Mouse (Mus musculus) erythroblast, adult 5-6 weeks (primary cell): ENCODE measurements around the gene Galm. TPM values are rescaled to one million over a fixed set of nuclear protein-coding genes. Genes with fewer than 3 reads are reported as not detected.
A peak's percentile ranks its signal among the peaks of the same experiment; 100 is the strongest.
"Not testable (repeated sequence)": the region's sequence is repeated elsewhere in the genome, so short reads cannot be mapped to it uniquely, and the experiment has no call there.

Experiments
- ATAC-seq: replicated peaks from 2 replicates; pipeline ENCODE4 v1.8.0; 2016; ENCODE audit warnings: moderate number of reproducible peaks, mild to moderate bottlenecking, moderate TSS enrichment, inconsistent platforms; ENCODE audit not compliant: poor library complexity, low FRiP score, severe bottlenecking
- total RNA-seq, 2 experiments: library from RNA; stranded (forward) in 1 of 2; stranded (reverse) in 1 of 2; fragments of 150-400 nt in 1 of 2; fragments of 200-764, 138-1000 nt in 1 of 2; gene quantifications; 2 replicates each; pipeline versions ENCODE4 v1.2.3 to v1.2.4; 2015 to 2017; ENCODE audit warnings: low replicate concordance in 2 of 2

Gene Galm
- total RNA-seq, 2 experiments from 2014 or later: 1.7 to 7.5 TPM

DNA sequence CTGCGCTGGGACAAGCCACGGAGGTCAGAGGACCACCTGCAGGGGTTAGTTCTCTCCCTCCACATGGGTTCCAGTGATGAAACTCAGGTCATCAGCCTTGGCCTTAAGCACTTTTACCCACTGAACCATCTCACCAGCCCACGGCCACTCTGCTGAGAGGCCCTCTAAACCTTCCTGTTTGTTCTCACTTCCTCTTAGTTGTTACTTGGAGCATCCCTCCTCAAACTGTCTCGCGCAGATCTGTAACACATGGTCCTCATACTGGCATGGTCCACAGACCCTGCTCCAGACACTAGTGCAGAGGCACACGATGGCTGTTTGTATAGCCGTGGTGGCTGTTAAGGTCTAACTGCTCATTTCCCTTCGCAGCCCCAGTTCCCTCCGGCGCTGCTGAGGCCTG lies 56.3 kb downstream of the Galm start:
- no peak for ATAC-seq

GRCm38 (mm10) chr17:80193075-80193474 lies 65.8 kb downstream of the Galm start:
- peak; percentile 35; the same call in 1 of the 2 replicates for ATAC-seq

- no peak for ATAC-seq
Measured at GRCm38 (mm10) chr17:80199160-80199778, 72.0 kb downstream of the Galm start.

GRCm38 (mm10) chr17:80205657-80206056 lies 78.4 kb downstream of the Galm start:
- ATAC-seq: no peak

- peak; percentile 66 for ATAC-seq
Measured at GRCm38 (mm10) chr17:80206301-80206670, 79.0 kb downstream of the Galm start.

DNA sequence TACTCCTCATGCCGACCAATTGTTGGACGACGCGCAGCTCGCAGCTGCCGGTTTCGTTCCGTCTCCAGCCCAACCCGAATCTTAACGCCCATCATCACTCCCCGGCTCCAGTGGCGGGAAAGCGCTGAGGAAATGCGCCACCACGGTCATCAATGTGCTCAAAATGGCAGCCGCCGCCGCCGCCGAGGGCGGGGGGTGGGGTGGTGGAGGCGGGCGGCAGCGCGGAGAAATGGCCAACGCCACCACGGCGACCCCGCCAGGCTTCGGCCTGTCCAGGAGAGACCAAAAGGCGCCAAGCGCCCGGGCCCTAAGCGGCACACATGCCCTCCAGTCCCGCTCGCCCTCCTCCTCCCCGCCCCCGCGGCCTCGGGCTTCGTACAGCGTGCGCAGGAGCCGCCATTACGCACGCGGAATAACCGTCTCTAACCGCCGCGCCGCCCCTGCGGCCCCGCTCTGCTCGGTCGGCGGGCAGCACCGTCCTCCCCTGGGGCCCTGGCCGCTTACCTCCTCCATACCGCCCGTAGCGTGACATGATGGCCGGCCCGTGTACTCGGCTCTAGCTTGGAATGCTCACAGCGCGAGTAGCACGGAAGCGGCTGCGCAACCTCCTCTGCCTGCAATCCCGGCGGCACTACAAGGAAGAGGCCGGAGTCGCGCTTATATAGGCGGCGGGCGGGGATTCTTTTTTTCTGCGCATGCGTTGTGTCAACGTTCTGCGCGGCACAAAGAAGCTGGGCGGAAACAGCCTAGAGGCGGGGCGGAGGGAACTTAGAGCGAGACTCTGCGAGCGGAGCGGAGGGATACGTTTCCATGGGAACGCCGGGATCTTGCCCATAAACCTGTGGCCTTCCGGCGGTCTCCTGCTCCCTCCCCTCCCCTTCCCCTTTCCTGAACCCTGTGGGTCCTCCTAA lies 79.7 kb downstream of the Galm start, which contains the start of the genes Srsf7 and Ttc39d:
Gene Srsf7 (minus strand): TSS at position 637 of the 911 bp plus-strand sequence.
Gene Ttc39d (plus strand): TSS at position 790 of the 911 bp plus-strand sequence.
- peak; percentile 92 for ATAC-seq

- not testable (repeated sequence) for ATAC-seq
Measured at GRCm38 (mm10) chr17:80213998-80214397, 86.7 kb downstream of the Galm start.

GRCm38 (mm10) chr17:80220131-80220530 lies 92.9 kb downstream of the Galm start:
- no peak for ATAC-seq

GRCm38 (mm10) chr17:80221202-80221601 lies 93.9 kb downstream of the Galm start:
- no peak for ATAC-seq

- ATAC-seq: no peak
Measured at GRCm38 (mm10) chr17:80221890-80222628, 94.8 kb downstream of the Galm start.

- ATAC-seq: peak; percentile 64
Measured at GRCm38 (mm10) chr17:80223829-80224228, 96.6 kb downstream of the Galm start.

DNA sequence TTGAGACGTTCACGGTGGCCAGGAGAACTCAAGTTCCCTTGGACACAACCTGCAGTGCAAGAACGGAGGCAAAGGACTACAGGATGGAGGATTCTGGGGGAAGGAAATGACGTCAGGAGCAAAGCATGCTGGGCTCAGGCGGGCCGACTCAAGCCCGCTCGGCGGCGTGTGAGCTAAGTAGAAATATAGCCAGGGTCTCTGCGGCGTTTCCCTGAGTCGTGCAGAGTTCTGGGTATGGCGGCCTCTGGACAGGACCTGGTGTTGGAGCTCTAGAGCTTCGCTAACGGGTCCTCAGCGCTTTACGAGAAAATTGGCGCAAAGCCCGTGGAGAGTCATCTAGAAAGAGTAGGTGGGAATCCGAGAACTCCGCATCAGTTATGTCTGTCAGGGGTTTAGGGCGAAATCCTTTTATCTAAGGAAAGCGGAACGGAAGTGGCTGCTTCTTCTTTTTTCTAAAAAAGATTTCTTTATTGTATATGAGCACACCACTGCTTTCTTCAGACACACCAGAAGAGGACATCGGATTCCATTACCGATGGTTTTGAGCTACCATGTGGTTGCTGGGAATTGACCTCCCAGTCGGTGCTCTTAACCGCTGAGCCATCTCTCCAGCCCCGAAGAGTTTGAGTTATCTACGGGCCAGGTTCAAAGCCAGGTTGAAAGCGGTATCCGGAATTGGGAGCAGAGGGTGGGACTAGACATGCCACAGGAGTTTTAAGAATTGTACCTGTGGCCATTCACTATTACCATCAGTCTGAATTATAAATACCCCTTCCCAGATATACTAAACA lies 97.2 kb downstream of the Galm start, which contains the start of gene Gemin6:
Gene Gemin6 (plus strand): TSS at position 116 of the 791 bp plus-strand sequence.
- ATAC-seq: peak; percentile 100

GRCm38 (mm10) chr17:80225142-80225541 lies 97.9 kb downstream of the Galm start:
- ATAC-seq: peak; percentile 32; the same call in 1 of the 2 replicates

DNA sequence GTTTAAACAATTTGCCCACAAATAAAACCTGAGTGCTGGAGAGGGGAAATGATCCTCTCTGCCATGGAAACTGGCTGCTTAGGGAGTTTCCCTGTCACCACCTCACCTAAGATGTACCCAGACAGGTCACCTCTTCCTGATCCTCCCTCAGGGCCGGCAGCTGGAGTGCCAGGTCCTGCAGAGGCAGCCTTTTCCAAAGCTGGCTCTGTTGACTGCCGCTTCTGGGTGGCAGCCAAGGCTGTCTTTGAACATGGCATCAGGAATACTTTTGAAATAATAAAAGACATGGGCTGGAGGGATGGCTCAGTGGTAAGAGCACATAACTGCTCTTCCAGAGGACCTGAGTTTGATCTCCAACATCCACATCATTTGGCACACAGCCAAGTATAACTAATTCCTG lies 102.1 kb downstream of the Galm start:
- no peak for ATAC-seq

GRCm38 (mm10) chr17:80233844-80234243 lies 106.6 kb downstream of the Galm start:
- ATAC-seq: no peak

DNA sequence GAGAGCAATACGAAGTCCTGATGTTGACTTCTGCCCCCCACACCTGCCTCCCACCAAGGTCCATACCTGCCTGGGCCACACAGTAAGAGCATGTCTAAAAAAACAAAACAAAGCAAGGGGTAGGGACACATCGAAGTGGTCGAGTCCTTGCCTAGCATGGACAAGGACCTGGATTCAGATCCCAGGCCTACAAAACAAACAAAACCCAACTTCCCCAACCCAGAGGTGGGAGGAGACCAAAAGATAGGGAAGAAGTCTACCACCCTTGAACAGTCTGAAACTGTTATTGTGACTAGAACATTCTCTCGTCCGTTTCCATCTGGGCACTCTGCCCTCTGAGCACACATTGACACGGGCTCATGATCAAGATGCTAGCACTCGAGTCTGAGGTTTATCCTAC lies 107.1 kb downstream of the Galm start:
- ATAC-seq: no peak
